Mouse (Mus musculus) naive thymus-derived CD4-positive, alpha-beta T cell, adult 5 months (primary cell): ENCODE data around the gene Rpp14. TPM values are rescaled to one million over a fixed set of nuclear protein-coding genes. Genes with fewer than 3 reads are reported as not detected.

Experiments
- polyA plus RNA-seq: library from polyadenylated mRNA; unstranded; fragments of 100-300 nt; shearing (Covaris generic); gene quantifications from one replicate; pipeline ENCODE4 v1.2.1, GENCODE M21; 2017

Rpp14 gene
- polyA plus RNA-seq, result 40.6 TPM

DNA sequence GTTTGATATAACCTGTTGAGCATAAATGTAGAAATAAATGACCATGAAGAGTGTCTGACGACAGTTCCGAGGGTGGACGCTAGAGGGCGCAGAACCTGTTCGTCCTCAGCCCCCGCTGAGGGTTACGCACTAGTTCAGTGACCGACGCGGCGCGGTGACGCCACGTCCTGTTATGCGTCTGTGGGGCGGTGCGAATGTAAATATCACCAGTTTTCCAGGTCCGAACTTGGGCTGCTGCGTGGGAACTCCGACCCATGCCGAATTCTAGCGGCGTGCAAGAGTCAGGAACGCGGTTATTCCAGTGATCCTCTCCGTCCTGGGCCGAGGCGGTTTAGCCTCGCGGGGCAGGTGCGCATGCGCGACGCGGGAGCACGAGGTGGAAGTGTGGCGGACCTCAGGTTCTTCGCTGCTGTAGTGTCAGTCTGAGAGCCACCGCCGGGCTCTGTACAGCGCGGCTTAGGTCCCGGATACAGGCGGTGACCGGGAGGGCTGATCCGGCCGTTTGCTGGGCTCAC, at the start of gene Rpp14:
Rpp14 (plus strand) TSS at position 203 of the 515 bp plus-strand sequence.

DNA sequence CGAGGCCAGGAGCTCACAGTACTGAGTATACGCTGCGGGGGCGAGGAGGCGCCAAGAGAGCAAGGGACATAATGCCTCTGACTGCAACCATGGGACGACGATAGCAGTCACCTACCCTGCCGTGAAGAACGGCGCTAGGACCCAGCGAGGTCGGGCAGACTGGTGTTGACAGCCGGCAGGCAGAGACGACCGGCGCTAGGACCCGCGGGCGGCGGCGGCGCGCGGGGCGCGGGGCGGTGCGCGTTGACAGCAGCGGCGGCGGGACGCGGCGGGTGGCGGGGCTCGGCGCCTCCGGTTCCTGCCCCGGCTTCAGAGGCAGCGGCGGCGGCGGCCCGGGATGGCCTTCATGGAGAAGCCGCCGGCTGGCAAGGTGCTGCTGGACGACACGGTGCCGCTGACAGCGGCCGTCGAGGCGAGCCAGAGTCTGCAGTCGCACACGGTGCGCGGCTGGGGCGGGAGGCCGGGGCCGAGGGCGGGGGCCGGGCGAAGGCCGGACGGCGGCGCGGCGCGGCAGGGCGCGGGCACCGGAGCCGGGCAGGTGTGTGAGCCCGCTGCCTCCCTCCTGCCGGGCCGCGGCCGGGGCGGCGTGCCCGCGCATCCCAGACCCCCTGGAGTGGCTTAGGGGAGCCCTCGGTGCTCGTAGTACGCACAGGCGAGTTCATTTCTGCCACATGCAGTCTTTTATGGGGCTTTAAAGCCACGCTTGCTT, 18.0 kb downstream of the Rpp14 start, which contains the start of gene Pxk:
Pxk (plus strand) TSS at position 234 of the 709 bp plus-strand sequence.

Other genes with a start within 250 kb of the Rpp14 start
- gene Gm45521, start 123.1 kb upstream of the Rpp14 start, polyA plus RNA-seq, result not detected
- 0.07 TPM for gene Dnase1l3, start 85.8 kb upstream of the Rpp14 start, polyA plus RNA-seq
- gene Abhd6, start 77.5 kb upstream of the Rpp14 start, polyA plus RNA-seq, result 18.7 TPM
- gene Pxk, start 17.8 kb downstream of the Rpp14 start, polyA plus RNA-seq, result 70.5 TPM
- 201 TPM for gene Pdhb, start 92.7 kb downstream of the Rpp14 start, polyA plus RNA-seq
- 23.3 TPM for gene Kctd6, start 133.8 kb downstream of the Rpp14 start, polyA plus RNA-seq
- not detected for gene Acox2, start 179.0 kb downstream of the Rpp14 start, polyA plus RNA-seq
- gene Fam107a, start 237.7 kb downstream of the Rpp14 start, polyA plus RNA-seq, result not detected